Mouse (Mus musculus): Measurements from ENCODE around the gene Dscaml1.

- no peak for TF ChIP-seq CTCF (conservative IDR thresholded peaks at IDR 0.05; ENCODE audit: insufficient read depth, insufficient read length, low read depth, low read length)
- no peak for TF ChIP-seq POLR2A (IDR thresholded peaks at IDR 0.05; ENCODE audit: low read depth, low read length)
These were observed 143.3 kb downstream of the Dscaml1 start for GRCm38 (mm10) chr9:45569680-45570079.

Data from kidney, adult 2 months (tissue).